Mouse (Mus musculus): ENCODE data around the gene Gm16223. TPM values are rescaled to one million over a fixed set of nuclear protein-coding genes. Genes with fewer than 3 reads are reported as not detected.

Gene Gm16223
- not detected for polyA plus RNA-seq (2014; fragmentation: Illumina TruSeq; extraction: RNeasy Lipid Tissue Mini Kit (QIAGEN cat#74804); ENCODE audit: low read depth, low replicate concordance)

DNA sequence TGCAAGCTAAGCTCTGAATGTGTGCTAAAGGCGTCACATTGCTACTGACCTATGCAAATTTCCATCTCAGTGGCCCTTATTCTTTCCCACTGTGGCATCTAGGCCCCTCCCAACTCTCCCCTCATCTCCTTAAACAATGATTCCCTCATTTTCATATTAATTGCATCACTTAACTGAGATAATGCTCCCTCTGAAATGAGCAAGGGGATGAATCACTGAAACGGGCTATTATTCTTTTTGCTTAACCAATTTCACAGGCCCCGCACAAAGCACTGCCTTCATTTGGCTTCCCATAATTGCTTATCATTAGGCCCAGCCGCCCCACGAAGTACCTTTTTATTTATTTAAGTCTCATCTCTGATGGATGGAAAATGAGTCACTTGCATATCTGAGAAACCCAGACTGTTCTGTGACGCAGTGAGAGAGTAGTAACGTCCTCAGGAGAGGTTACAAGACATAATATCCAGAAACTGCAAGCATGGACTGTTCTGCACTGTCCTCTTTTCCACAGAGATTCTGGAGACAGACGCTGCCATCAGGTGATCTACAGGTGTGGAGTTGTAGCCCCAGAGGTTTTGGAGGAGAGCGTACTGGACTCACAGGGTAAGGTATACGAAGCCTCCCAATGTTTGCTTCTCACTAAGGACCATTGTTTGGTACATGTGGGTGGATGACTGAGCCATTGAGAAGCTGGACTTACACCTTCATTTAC, at the start of gene Gm16223:
Gm16223 (plus strand) TSS at position 485 of the 712 bp plus-strand sequence.

Other genes starting within 250 kb of the Gm16223 start
- 7.4 TPM for gene Bod1l, start 223.6 kb upstream of the Gm16223 start, polyA plus RNA-seq (2014; fragmentation: Illumina TruSeq; extraction: RNeasy Lipid Tissue Mini Kit (QIAGEN cat#74804); ENCODE audit: low read depth, low replicate concordance)